15 mouse cellular contexts compared by ENCODE assay signal in genomic region chrX:59290916-59291411, GRCm38 (mm10).
DNase-seq lines count a peak whose midpoint lies in the region; ATAC-seq and TF ChIP-seq lines count a peak whose summit lies in the region.
"Had no signal": no experiment of that assay in that cellular context is flagged by ENCODE, and none has a peak within 500 bp of the region (broad histone marks: within the 10 kb centered on the region; RNA-seq: fewer than 3 reads in every experiment).

No protein-coding gene starts in this region.

- no peak overlapping the region for H3K4me3 ChIP-seq in stomach, postnatal 0 days (ENCODE audit: low read depth, low read length)
- H3K4me3 ChIP-seq: gastrocnemius, adult 2 months; megakaryocyte, embryonic 14.5 days; myocyte; stomach, embryonic 15.5 days had no signal

- no peak for TF ChIP-seq EP300 in stomach, postnatal 0 days (optimal IDR thresholded peaks at IDR 0.05)

- H3K9ac ChIP-seq in stomach, postnatal 0 days (ENCODE audit: low read length), result no peak overlapping the region
- H3K9ac ChIP-seq: lung, embryonic 14.5 days; stomach, embryonic 15.5 days had no signal

- no peaks in the 10 kb centered on the region for H3K36me3 ChIP-seq in stomach, postnatal 0 days (ENCODE audit: control insufficient read depth, insufficient read depth, low read length)
- H3K36me3 ChIP-seq: stomach, embryonic 15.5 days had no signal

- H3K4me2 ChIP-seq in stomach, postnatal 0 days (replicated peaks; ENCODE audit: low read depth), result no peak overlapping the region
- H3K4me2 ChIP-seq: lung, embryonic 14.5 days; stomach, embryonic 15.5 days had no signal

- no peaks in the 10 kb centered on the region for H3K4me1 ChIP-seq in stomach, postnatal 0 days (replicated peaks; ENCODE audit: control insufficient read depth, insufficient read depth)
- H3K4me1 ChIP-seq: megakaryocyte, embryonic 14.5 days; stomach, embryonic 15.5 days had no signal

- peak; percentile 7 for DNase-seq in gastrocnemius, adult 18-20 months (ENCODE audit: low spot score)
- DNase-seq in gastrocnemius, postnatal 25 days, result no peak
- DNase-seq in testis, postnatal 14 days (ENCODE audit: low spot score), result peak; percentile 2
- DNase-seq in testis, postnatal 10 days (ENCODE audit: low spot score), result no peak
- DNase-seq in cerebellum, postnatal 14 days, result peak; percentile 64 to 69
- DNase-seq in stomach, postnatal 0 days (ENCODE audit: low spot score), result peak; percentile 12
- no peak for DNase-seq in lung, adult 18-20 months
- DNase-seq: adrenal gland, adult 8-10 months; gastrocnemius, adult 2 months; heart, postnatal 14 days; lung, embryonic 14.5 days had no signal

- no peaks in the 10 kb centered on the region for H3K9me3 ChIP-seq in stomach, postnatal 0 days (ENCODE audit: control insufficient read depth, low read length)
- H3K9me3 ChIP-seq: megakaryocyte, embryonic 14.5 days; stomach, embryonic 15.5 days had no signal

- no peak for ATAC-seq in stomach, postnatal 0 days (ENCODE audit: low FRiP score, low TSS enrichment)
- ATAC-seq in CD4-positive, CD25-positive, alpha-beta regulatory T cell, adult 4 months, result no peak

- H3K27ac ChIP-seq in stomach, postnatal 0 days (replicated peaks), result no peak overlapping the region
- H3K27ac ChIP-seq: gastrocnemius, adult 2 months; stomach, embryonic 15.5 days had no signal

- no peak for TF ChIP-seq CTCF in stomach, postnatal 0 days (IDR thresholded peaks at IDR 0.05; ENCODE audit: low read depth)

- no peaks in the 10 kb centered on the region for H3K27me3 ChIP-seq in stomach, postnatal 0 days (ENCODE audit: control insufficient read depth, insufficient read depth, low read length)
- H3K27me3 ChIP-seq: megakaryocyte, embryonic 14.5 days; stomach, embryonic 15.5 days had no signal

- 64% methylated on average over 3 of the region's 3 CpGs for WGBS in stomach, postnatal 0 days

Comparison
In these comparisons a context has a peak if more than half of its experiments do, and no peak if none do; other contexts are left out.
1. DNase-seq: peak in gastrocnemius, adult 18-20 months (single experiment), testis, postnatal 14 days (single experiment), cerebellum, postnatal 14 days (2 of 2) and stomach, postnatal 0 days (single experiment); none in gastrocnemius, postnatal 25 days (single experiment), testis, postnatal 10 days (single experiment) and lung, adult 18-20 months (0 of 2).